Mouse (Mus musculus) heart, adult 9 months (tissue): Measurements from ENCODE around the gene Ifit3.
"Not testable (repeated sequence)": the region's sequence is repeated elsewhere in the genome, so short reads cannot be mapped to it uniquely, and the experiment has no call there.

Source experiments
- DNase-seq, 2 experiments: peaks; one replicate each; pipeline ENCODE4 v3.0.0; 2022; ENCODE audit warnings: low spot score in 2 of 2

Ifit3 gene

GRCm38 (mm10) chr19:34583126-34583766 is at the start of gene Ifit3:
Ifit3 (plus strand) TSS chr19:34583531.
- DNase-seq: peak; percentile 57 to 58

- no peak for DNase-seq
Observed at GRCm38 (mm10) chr19:34539422-34539821, 43.9 kb upstream of the Ifit3 start.

GRCm38 (mm10) chr19:34546211-34546610 is 37.1 kb upstream of the Ifit3 start:
- no peak for DNase-seq

GRCm38 (mm10) chr19:34547976-34548375 is 35.4 kb upstream of the Ifit3 start:
- DNase-seq: peak; percentile 44 to 81

GRCm38 (mm10) chr19:34550205-34550533 is 33.2 kb upstream of the Ifit3 start:
- no peak for DNase-seq

- peak; percentile 80 to 82 for DNase-seq
Observed at GRCm38 (mm10) chr19:34550534-34551223, 32.7 kb upstream of the Ifit3 start, which contains the start of gene Ifit2. Ifit2 (plus strand) TSS chr19:34550694.

- peak; percentile 43 to 67 for DNase-seq
Observed at GRCm38 (mm10) chr19:34551981-34552380, 31.4 kb upstream of the Ifit3 start.

GRCm38 (mm10) chr19:34553021-34553420 is 30.3 kb upstream of the Ifit3 start:
- DNase-seq: peak; percentile 34 to 48

GRCm38 (mm10) chr19:34553522-34553921 is 29.8 kb upstream of the Ifit3 start:
- peak; percentile 10 to 17 for DNase-seq

- no peak for DNase-seq
Observed at GRCm38 (mm10) chr19:34554061-34554460, 29.3 kb upstream of the Ifit3 start.

- peak in 1 of 2 experiments; percentile 55 for DNase-seq
Observed at GRCm38 (mm10) chr19:34556621-34557020, 26.7 kb upstream of the Ifit3 start.

GRCm38 (mm10) chr19:34562556-34562955 is 20.8 kb upstream of the Ifit3 start:
- no peak for DNase-seq

- DNase-seq: no peak
Observed at GRCm38 (mm10) chr19:34566178-34566784, 17.1 kb upstream of the Ifit3 start.

GRCm38 (mm10) chr19:34568988-34569895 is 14.1 kb upstream of the Ifit3 start:
- DNase-seq: no peak

- DNase-seq: no peak
Observed at GRCm38 (mm10) chr19:34569896-34570476, 13.3 kb upstream of the Ifit3 start.

- DNase-seq: no peak
Observed at GRCm38 (mm10) chr19:34571080-34571479, 12.3 kb upstream of the Ifit3 start.

- DNase-seq: no peak
Observed at GRCm38 (mm10) chr19:34573650-34574049, 9.7 kb upstream of the Ifit3 start.

GRCm38 (mm10) chr19:34577121-34577520 is 6.2 kb upstream of the Ifit3 start:
- DNase-seq: no peak

GRCm38 (mm10) chr19:34582696-34583095 is 635 bp upstream of the Ifit3 start:
- DNase-seq: not testable (repeated sequence)

GRCm38 (mm10) chr19:34585740-34586458 is 2.6 kb downstream of the Ifit3 start:
- not testable (repeated sequence) for DNase-seq
